Mouse (Mus musculus) CH12.LX (cell line): ENCODE measurements around the gene Smim13. TPM values are rescaled to one million over a fixed set of nuclear protein-coding genes. Genes with fewer than 3 reads are reported as not detected.
A peak's percentile ranks its signal among the peaks of the same experiment; 100 is the strongest.

Experiments
- DNase-seq: peaks from one replicate; pipeline ENCODE4 v3.0.0-alpha.2; 2013; ENCODE audit errors: extremely low read depth
- H3K27ac ChIP-seq: 2 replicates; pipeline ENCODE4 v1.5.1; 2012; ENCODE audit warnings: low read depth, mild to moderate bottlenecking, control low read depth, moderate library complexity; ENCODE audit not compliant: insufficient read depth
- H3K27me3 ChIP-seq: replicated peaks from 2 replicates; pipeline ENCODE3; 2012; ENCODE audit warnings: inconsistent platforms
- H3K36me3 ChIP-seq, 2 experiments: replicated peaks in 1 of 2; 2 replicates each; pipeline versions ENCODE3 to v1.6.1; 2012; ENCODE audit warnings: inconsistent platforms in 1 of 2, low read length in 1 of 2, mild to moderate bottlenecking in 1 of 2, mixed read lengths in 1 of 2, moderate library complexity in 1 of 2; ENCODE audit not compliant: control insufficient read depth in 1 of 2, insufficient read depth in 1 of 2
- H3K4me1 ChIP-seq, 2 experiments: 2 replicates each; pipeline ENCODE4 v1.6.1; 2012; ENCODE audit warnings: inconsistent platforms in 1 of 2, moderate library complexity in 1 of 2; ENCODE audit not compliant: insufficient read depth in 2 of 2, control insufficient read depth in 1 of 2
- H3K4me2 ChIP-seq: 2 replicates; pipeline ENCODE4 v1.6.1; 2012; ENCODE audit warnings: low read depth, mild to moderate bottlenecking, control low read depth; ENCODE audit not compliant: poor library complexity, insufficient read depth, severe bottlenecking
- H3K4me3 ChIP-seq, 3 experiments: fragments of 150-350 bp in 1 of 3; sonication (generic) in 1 of 3; replicated peaks in 1 of 3; 2 replicates each; pipeline versions ENCODE3 to v1.5.1; 2011 to 2012; ENCODE audit warnings: low read depth in 2 of 3, low read length in 2 of 3, mild to moderate bottlenecking in 2 of 3, moderate library complexity in 2 of 3, control low read depth in 1 of 3, improper control_type of control experiment in 1 of 3, inconsistent platforms in 1 of 3, mixed read lengths in 1 of 3; ENCODE audit not compliant: poor library complexity in 1 of 3
- H3K79me2 ChIP-seq: replicated peaks from 2 replicates; pipeline ENCODE4 v1.6.1; 2012; ENCODE audit warnings: mild to moderate bottlenecking, moderate library complexity; ENCODE audit not compliant: control insufficient read depth, poor library complexity, insufficient read depth, severe bottlenecking; ENCODE audit errors: extremely low read depth
- H3K9ac ChIP-seq: 2 replicates; pipeline ENCODE4 v1.6.1; 2012; ENCODE audit warnings: low read depth, mild to moderate bottlenecking, control low read depth, moderate library complexity; ENCODE audit not compliant: insufficient read depth
- H3K9me3 ChIP-seq: replicated peaks from 2 replicates; pipeline ENCODE3; 2012; ENCODE audit warnings: low read length, inconsistent platforms, mixed read lengths
- BHLHE40 ChIP-seq: IDR thresholded peaks from 2 replicates; pipeline ENCODE4 v1.6.1; 2011; ENCODE audit warnings: mild to moderate bottlenecking, low read depth, low read length, improper control_type of control experiment
- CHD2 ChIP-seq: IDR thresholded peaks from 2 replicates; pipeline ENCODE4 v1.6.1; 2011; ENCODE audit warnings: low read length, improper control_type of control experiment
- CTCF ChIP-seq, 2 experiments: IDR thresholded peaks in 1 of 2; conservative IDR thresholded peaks in 1 of 2; 2 replicates each; pipeline ENCODE4 v1.5.1; 2011 to 2012; ENCODE audit warnings: low read depth in 2 of 2, low read length in 2 of 2, improper control_type of control experiment in 1 of 2, inconsistent platforms in 1 of 2, mild to moderate bottlenecking in 1 of 2, moderate library complexity in 1 of 2
- E2F4 ChIP-seq: IDR thresholded peaks from 2 replicates; pipeline ENCODE4 v1.6.1; 2011; ENCODE audit warnings: low read depth, low read length, improper control_type of control experiment; ENCODE audit not compliant: insufficient replicate concordance
- EP300 ChIP-seq: IDR thresholded peaks from 2 replicates; pipeline ENCODE4 v1.6.1; 2011; ENCODE audit warnings: low read length, improper control_type of control experiment
- GABPA ChIP-seq: IDR thresholded peaks from 2 replicates; pipeline ENCODE4 v1.6.1; 2012; ENCODE audit warnings: low read depth, low read length, improper control_type of control experiment, inconsistent platforms; ENCODE audit not compliant: insufficient replicate concordance
- HCFC1 ChIP-seq: IDR thresholded peaks from 2 replicates; pipeline ENCODE4 v1.6.1; 2012; ENCODE audit warnings: low read depth, mild to moderate bottlenecking, inconsistent platforms, low read length, improper control_type of control experiment
- IRF4 ChIP-seq: IDR thresholded peaks from 2 replicates; pipeline ENCODE4 v1.6.1; 2014; ENCODE audit warnings: low read depth, mild to moderate bottlenecking, inconsistent platforms, low read length, improper control_type of control experiment
- JUND ChIP-seq: conservative IDR thresholded peaks from 2 replicates; pipeline ENCODE4 v1.6.1; 2011; ENCODE audit warnings: low read depth, low read length, improper control_type of control experiment
- KAT2A ChIP-seq: IDR thresholded peaks from 2 replicates; pipeline ENCODE4 v1.6.1; 2012; ENCODE audit warnings: low read length, improper control_type of control experiment, inconsistent platforms; ENCODE audit not compliant: insufficient replicate concordance
- MAFK ChIP-seq: IDR thresholded peaks from 2 replicates; pipeline ENCODE4 v1.6.1; 2011; ENCODE audit warnings: low read length, improper control_type of control experiment; ENCODE audit not compliant: insufficient replicate concordance
- MAX ChIP-seq: IDR thresholded peaks from 2 replicates; pipeline ENCODE4 v1.6.1; 2011; ENCODE audit warnings: low read length, improper control_type of control experiment
- MAZ ChIP-seq: IDR thresholded peaks from 2 replicates; pipeline ENCODE4 v1.6.1; 2012; ENCODE audit warnings: low read depth, mild to moderate bottlenecking, inconsistent platforms, low read length, improper control_type of control experiment, moderate library complexity
- MEF2A ChIP-seq: IDR thresholded peaks from 2 replicates; pipeline ENCODE4 v1.6.1; 2014; ENCODE audit warnings: low read depth, mild to moderate bottlenecking, inconsistent platforms, low read length, improper control_type of control experiment, borderline replicate concordance
- MXI1 ChIP-seq: IDR thresholded peaks from 2 replicates; pipeline ENCODE4 v1.6.1; 2011; ENCODE audit warnings: mild to moderate bottlenecking, low read depth, low read length, improper control_type of control experiment
- MYC ChIP-seq: IDR thresholded peaks from 2 replicates; pipeline ENCODE4 v1.6.1; 2011; ENCODE audit warnings: low read depth, mild to moderate bottlenecking, improper control_type of control experiment, low read length
- NELFE ChIP-seq: IDR thresholded peaks from 2 replicates; pipeline ENCODE4 v1.6.1; 2011; ENCODE audit warnings: low read depth, low read length, improper control_type of control experiment
- PAX5 ChIP-seq: IDR thresholded peaks from 2 replicates; pipeline ENCODE4 v1.6.1; 2012; ENCODE audit warnings: low read length, inconsistent platforms, mixed read lengths
- POLR2A ChIP-seq: IDR thresholded peaks from 2 replicates; pipeline ENCODE4 v1.6.1; 2011; ENCODE audit warnings: low read depth, mild to moderate bottlenecking, improper control_type of control experiment, low read length
- POLR2AphosphoS2 ChIP-seq: IDR thresholded peaks from 2 replicates; pipeline ENCODE4 v1.6.1; 2011; ENCODE audit warnings: low read depth, low read length, improper control_type of control experiment
- RAD21 ChIP-seq: IDR thresholded peaks from 2 replicates; pipeline ENCODE4 v1.6.1; 2011; ENCODE audit warnings: low read depth, mild to moderate bottlenecking, low read length, improper control_type of control experiment, moderate library complexity
- SIN3A ChIP-seq: IDR thresholded peaks from 2 replicates; pipeline ENCODE4 v1.6.1; 2012; ENCODE audit warnings: low read length, improper control_type of control experiment, inconsistent platforms
- TBP ChIP-seq: conservative IDR thresholded peaks from 2 replicates; pipeline ENCODE4 v1.6.1; 2011; ENCODE audit warnings: low read depth, low read length, improper control_type of control experiment
- TCF12 ChIP-seq: IDR thresholded peaks from 2 replicates; pipeline ENCODE4 v1.6.1; 2014; ENCODE audit warnings: low read depth, mild to moderate bottlenecking, inconsistent platforms, low read length, improper control_type of control experiment
- UBTF ChIP-seq: IDR thresholded peaks from 2 replicates; pipeline ENCODE4 v1.6.1; 2012; ENCODE audit warnings: low read depth, mild to moderate bottlenecking, inconsistent platforms, low read length, improper control_type of control experiment, moderate library complexity
- USF1 ChIP-seq: IDR thresholded peaks from 2 replicates; pipeline ENCODE4 v1.6.1; 2014; ENCODE audit warnings: low read depth, mild to moderate bottlenecking, inconsistent platforms, low read length, improper control_type of control experiment
- USF2 ChIP-seq: conservative IDR thresholded peaks from 2 replicates; pipeline ENCODE4 v1.6.1; 2011; ENCODE audit warnings: low read depth, low read length, improper control_type of control experiment
- ZC3H11A ChIP-seq: IDR thresholded peaks from 2 replicates; pipeline ENCODE4 v1.6.1; 2012; ENCODE audit warnings: low read depth, mild to moderate bottlenecking, inconsistent platforms, low read length, improper control_type of control experiment
- ZKSCAN1 ChIP-seq: IDR thresholded peaks from 2 replicates; pipeline ENCODE4 v1.6.1; 2012; ENCODE audit warnings: low read depth, inconsistent platforms, low read length, improper control_type of control experiment, borderline replicate concordance
- ZNF384 ChIP-seq: IDR thresholded peaks from 2 replicates; pipeline ENCODE4 v1.6.1; 2012; ENCODE audit warnings: low read depth, low read length, improper control_type of control experiment, inconsistent platforms
- dilution Hi-C: fragments of 300-500 bp; cut with MboI; formaldehyde crosslinking; loops from 2 replicates; pipeline ENCODE4 v1.14.3; 2020; ENCODE audit warnings: low sequenced_read_pairs; ENCODE audit not compliant: extremely low pct_unique_long_range_greater_than_20kb, extremely low pct_ligation_motif_present
- in situ Hi-C: fragments of 300-500 bp; cut with MboI; formaldehyde crosslinking; loops from 3 replicates; pipeline ENCODE4 v1.14.3; 2019; ENCODE audit warnings: low sequenced_read_pairs, low pct_ligation_motif_present, low pct_unique_long_range_greater_than_20kb, mixed read lengths
- polyA plus RNA-seq: library from polyadenylated mRNA; unstranded; fragments of >175 nt; gene quantifications from 2 replicates; pipeline ENCODE4 v1.2.1, GENCODE M21; 2012; ENCODE audit warnings: low read depth; ENCODE audit not compliant: insufficient read length
- total RNA-seq, 2 experiments: library from RNA; depleted of rRNA; stranded (reverse); fragments of 300-350 nt in 1 of 2; fragments of >200 nt in 1 of 2; gene quantifications; 2 replicates each; pipeline ENCODE4 v1.2.3; 2012 to 2014

Gene Smim13
- total and polyA plus RNA-seq, 3 experiments = 4.4 to 13.4 (median 11.6) TPM

- in situ Hi-C loops = loop anchor here (10.0 kb wide), 1 partner anchor 155 kb away; no protein-coding TSS in a partner anchor
These were observed 50.4 kb downstream of the Smim13 start for GRCm38 (mm10) chr13:41300037-41300436.

GRCm38 (mm10) chr13:41302716-41303115 is 53.1 kb downstream of the Smim13 start:
- Histone ChIP-seq H3K27ac (no peak overlapping the region), H3K4me2 (peak overlapping the region; percentile 30), H3K27me3 (no peaks in the 10 kb centered on the region), H3K79me2 (no peaks in the 10 kb centered on the region), H3K4me3 (peak overlapping the region in 2 of 3 experiments; percentile 32 to 38), H3K9me3 (no peaks in the 10 kb centered on the region), H3K36me3 (no peaks in the 10 kb centered on the region), H3K4me1 (peaks cover 0 to 7% of the 10 kb centered on the region in 2 experiments; a peak in 2 of 4 replicates), H3K9ac (peak overlapping the region; percentile 55)
- in situ Hi-C loops = loop anchor here (10.0 kb wide), 1 partner anchor 152 kb away; no protein-coding TSS in a partner anchor
- dilution Hi-C loops = no loop called here
- peak; percentile 90 for DNase-seq
- TF ChIP-seq IRF4 (peak; percentile 60; the same call in 1 of the 2 replicates), RAD21 (peak; percentile 91), MXI1 (0 out of 2 replicates have a peak, but pooled peaks have one; percentile 35), ZC3H11A (peak; percentile 99), NELFE (peak; percentile 88), BHLHE40 (no peak), TBP (no peak), MAZ (peak; percentile 59; the same call in 1 of the 2 replicates), USF2 (no peak), UBTF (no peak), EP300 (peak; percentile 41; the same call in 1 of the 2 replicates), CHD2 (no peak), KAT2A (no peak), POLR2AphosphoS2 (no peak), HCFC1 (no peak; the same call in 1 of the 2 replicates), USF1 (no peak), SIN3A (peak; percentile 75; the same call in 1 of the 2 replicates), TCF12 (peak; percentile 52; the same call in 1 of the 2 replicates), MYC (no peak), CTCF (conservative IDR thresholded peaks at IDR 0.05 in 1 of 2, IDR thresholded peaks at IDR 0.05 in 1 of 2; ENCODE audit: low read depth in 2 of 2, low read length in 2 of 2) (peak; percentile 25 to 100; a peak in 2 of 4 replicates), ZNF384 (peak; percentile 19; the same call in 1 of the 2 replicates), PAX5 (no peak), ZKSCAN1 (no peak), JUND (peak; percentile 54; the same call in 1 of the 2 replicates), MEF2A (peak; percentile 24; the same call in 1 of the 2 replicates), POLR2A (no peak), MAFK (no peak)

More at GRCm38 (mm10) chr13:41300037-41300436, 50.4 kb downstream of the Smim13 start:
- DNase-seq = no peak
- Histone ChIP-seq H3K4me3 (no peak overlapping the region), H3K9ac (no peak overlapping the region), H3K4me2 (no peak overlapping the region), H3K4me1 (peaks cover 0 to 7% of the 10 kb centered on the region in 2 experiments; a peak in 2 of 4 replicates), H3K79me2 (no peaks in the 10 kb centered on the region), H3K9me3 (no peaks in the 10 kb centered on the region), H3K36me3 (no peaks in the 10 kb centered on the region), H3K27me3 (no peaks in the 10 kb centered on the region), H3K27ac (no peak overlapping the region)
- TF ChIP-seq POLR2AphosphoS2 = no peak
- no peak for TF ChIP-seq UBTF
- TF ChIP-seq USF1 = no peak
- TF ChIP-seq EP300 = no peak
- no peak for TF ChIP-seq TCF12
- no peak for TF ChIP-seq SIN3A
- TF ChIP-seq MAZ = no peak
- TF ChIP-seq CHD2 = no peak
- TF ChIP-seq USF2 = no peak
- no peak for TF ChIP-seq MAX
- TF ChIP-seq ZNF384 = no peak
- TF ChIP-seq MAFK = no peak
- no peak for TF ChIP-seq E2F4
- no peak for TF ChIP-seq CTCF (conservative IDR thresholded peaks at IDR 0.05 in 1 of 2, IDR thresholded peaks at IDR 0.05 in 1 of 2; ENCODE audit: low read depth in 2 of 2, low read length in 2 of 2)
- no peak for TF ChIP-seq JUND
- no peak for TF ChIP-seq GABPA
- dilution Hi-C loops = no loop called here
